Mouse (Mus musculus) heart, adult 2 months (tissue): Measurements from ENCODE around the gene Gpr55.

Experiments
- CTCF ChIP-seq: fragments of 200-600 bp; IDR thresholded peaks from 2 replicates; pipeline ENCODE4 v1.8.1; 2022; ENCODE audit warnings: antibody characterized with exemption, mild to moderate bottlenecking, moderate library complexity
- POLR2A ChIP-seq: fragments of 200-500 bp; IDR thresholded peaks from 2 replicates; pipeline ENCODE4 v1.6.1; 2011; ENCODE audit warnings: mild to moderate bottlenecking, low read depth, low read length, control low read depth; ENCODE audit not compliant: insufficient read depth

DNA sequence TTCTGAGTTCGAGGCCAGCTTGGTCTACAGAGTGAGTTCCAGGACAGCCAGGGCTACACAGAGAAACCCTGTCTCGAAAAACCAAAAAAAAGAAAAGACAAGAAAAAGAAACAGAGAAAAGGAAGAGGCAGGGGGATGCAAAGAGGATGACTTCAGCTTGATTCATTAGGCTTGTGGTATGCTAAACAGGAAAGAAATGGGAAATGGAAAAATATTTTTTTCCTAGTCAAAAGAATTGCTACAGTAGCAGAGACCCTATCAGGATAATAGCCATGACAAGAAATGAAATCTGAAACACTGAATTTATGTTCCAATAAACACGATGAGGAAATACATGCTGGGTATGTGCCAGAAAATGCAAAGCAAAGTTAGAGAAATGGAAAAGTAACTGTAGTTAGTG is 5.7 kb downstream of the Gpr55 start:
- no peak for TF ChIP-seq POLR2A
- TF ChIP-seq CTCF = no peak
